Comparison of ENCODE assay signal across 24 mouse cellular contexts in genomic region chr14:121177907-121178306, GRCm38 (mm10).
DNase-seq lines count a peak whose midpoint lies in the region; ATAC-seq and TF ChIP-seq lines count a peak whose summit lies in the region.
"Had no signal": no experiment of that assay in that cellular context is flagged by ENCODE, and none has a peak within 500 bp of the region (broad histone marks: within the 10 kb centered on the region; RNA-seq: fewer than 3 reads in every experiment).

No protein-coding gene starts in this region.

- no peak overlapping the region for H3K4me2 ChIP-seq in hindbrain, embryonic 14.5 days (replicated peaks)
- no peak overlapping the region for H3K4me2 ChIP-seq in hindbrain, embryonic 13.5 days
- no peak overlapping the region for H3K4me2 ChIP-seq in limb, embryonic 11.5 days (ENCODE audit: low read depth, severe bottlenecking)
- H3K4me2 ChIP-seq: heart, embryonic 12.5 days; hindbrain, embryonic 15.5 days; limb, embryonic 13.5 days; liver, embryonic 12.5 days; lung, embryonic 14.5 days; midbrain, embryonic 12.5 days had no signal

- no peak overlapping the region for H3K9ac ChIP-seq in hindbrain, embryonic 14.5 days
- H3K9ac ChIP-seq in hindbrain, embryonic 13.5 days = no peak overlapping the region
- no peak overlapping the region for H3K9ac ChIP-seq in limb, embryonic 11.5 days (ENCODE audit: low read length)
- H3K9ac ChIP-seq: forebrain, postnatal 0 days; heart, embryonic 12.5 days; hindbrain, embryonic 15.5 days; limb, embryonic 13.5 days; liver, embryonic 12.5 days; lung, embryonic 14.5 days; midbrain, embryonic 12.5 days had no signal

- ATAC-seq in hindbrain, embryonic 14.5 days (ENCODE audit: low FRiP score) = peak; percentile 22; the same call in 1 of the 2 replicates
- ATAC-seq in hindbrain, embryonic 13.5 days (ENCODE audit: low FRiP score) = no peak
- peak; percentile 51; the same call in 1 of the 2 replicates for ATAC-seq in limb, embryonic 11.5 days (ENCODE audit: insufficient number of reproducible peaks, low FRiP score, low TSS enrichment, low read depth)
- ATAC-seq: forebrain, postnatal 0 days; liver, embryonic 12.5 days had no signal

- no peak for TF ChIP-seq CTCF in layer of hippocampus, adult 2 months (conservative IDR thresholded peaks at IDR 0.05)

- H3K36me3 ChIP-seq in hindbrain, embryonic 14.5 days (replicated peaks; ENCODE audit: control insufficient read depth, insufficient read depth) = no peaks in the 10 kb centered on the region
- peaks cover 5% of the 10 kb centered on the region; the same call in 1 of the 2 replicates for H3K36me3 ChIP-seq in hindbrain, embryonic 13.5 days
- H3K36me3 ChIP-seq in limb, embryonic 11.5 days (ENCODE audit: control insufficient read depth, insufficient read depth, low read length) = no peaks in the 10 kb centered on the region
- H3K36me3 ChIP-seq: hindbrain, embryonic 15.5 days; liver, embryonic 12.5 days; midbrain, embryonic 12.5 days had no signal

- H3K4me1 ChIP-seq in hindbrain, embryonic 14.5 days (replicated peaks; ENCODE audit: control insufficient read depth, insufficient read depth, low read length) = peaks cover 6% of the 10 kb centered on the region
- H3K4me1 ChIP-seq in hindbrain, embryonic 13.5 days (replicated peaks) = peaks cover 30% of the 10 kb centered on the region
- peaks cover 22% of the 10 kb centered on the region for H3K4me1 ChIP-seq in limb, embryonic 11.5 days (ENCODE audit: control insufficient read depth, insufficient read depth, low read length)

- WGBS in hindbrain, embryonic 14.5 days = 70% methylated on average over 6 of the region's 6 CpGs
- WGBS in hindbrain, embryonic 13.5 days = 65% methylated on average over 6 of the region's 6 CpGs
- 39% methylated on average over 6 of the region's 6 CpGs for WGBS in limb, embryonic 11.5 days

- H3K9me3 ChIP-seq in hindbrain, embryonic 14.5 days (ENCODE audit: control insufficient read depth, low read length) = no peaks in the 10 kb centered on the region
- no peaks in the 10 kb centered on the region for H3K9me3 ChIP-seq in hindbrain, embryonic 13.5 days
- no peaks in the 10 kb centered on the region for H3K9me3 ChIP-seq in limb, embryonic 11.5 days (ENCODE audit: control insufficient read depth, low read length)
- H3K9me3 ChIP-seq: embryonic facial prominence, embryonic 10.5 days; heart, embryonic 12.5 days; hindbrain, embryonic 15.5 days; limb, embryonic 13.5 days; liver, embryonic 12.5 days; midbrain, embryonic 12.5 days had no signal

- DNase-seq in hindbrain, embryonic 14.5 days (ENCODE audit: low spot score) = no peak
- no peak for DNase-seq in layer of hippocampus, adult 2 months (ENCODE audit: low spot score in 2 of 2)
- DNase-seq in layer of hippocampus, adult 11-12 months (ENCODE audit: low spot score) = no peak
- peak; percentile 40 for DNase-seq in retina, postnatal 1 day
- no peak for DNase-seq in retina, embryonic 14.5 days (ENCODE audit: low spot score)
- peak; percentile 53 for DNase-seq in limb, embryonic 11.5 days (ENCODE audit: low spot score)
- DNase-seq in right cerebral cortex, postnatal 25 days = no peak
- DNase-seq: adrenal gland, adult 2 months; cerebellum, adult 11-12 months; cerebellum, postnatal 10 days; forebrain, postnatal 0 days; gastrocnemius, postnatal 25 days; heart, adult 18-20 months; heart, postnatal 10 days; kidney, adult 18-20 months; lung, embryonic 14.5 days had no signal

- no peaks in the 10 kb centered on the region for H3K27me3 ChIP-seq in hindbrain, embryonic 14.5 days (ENCODE audit: control insufficient read depth, insufficient read depth, low read length)
- H3K27me3 ChIP-seq in hindbrain, embryonic 13.5 days = no peaks in the 10 kb centered on the region
- no peaks in the 10 kb centered on the region for H3K27me3 ChIP-seq in limb, embryonic 11.5 days (ENCODE audit: control insufficient read depth, insufficient read depth, low read length)
- H3K27me3 ChIP-seq: heart, embryonic 12.5 days; hindbrain, embryonic 15.5 days; limb, embryonic 13.5 days; liver, embryonic 12.5 days; midbrain, embryonic 12.5 days had no signal

- no peak overlapping the region for H3K4me3 ChIP-seq in hindbrain, embryonic 14.5 days (replicated peaks; ENCODE audit: low read length)
- no peak overlapping the region for H3K4me3 ChIP-seq in hindbrain, embryonic 13.5 days
- H3K4me3 ChIP-seq in layer of hippocampus, adult 2 months = no peak overlapping the region
- no peak overlapping the region for H3K4me3 ChIP-seq in limb, embryonic 11.5 days (ENCODE audit: low read depth, low read length)
- H3K4me3 ChIP-seq: embryonic facial prominence, embryonic 10.5 days; heart, embryonic 12.5 days; hindbrain, embryonic 15.5 days; limb, embryonic 13.5 days; liver, embryonic 12.5 days; midbrain, embryonic 12.5 days; myocyte had no signal

- H3K27ac ChIP-seq in hindbrain, embryonic 14.5 days = no peak overlapping the region
- no peak overlapping the region for H3K27ac ChIP-seq in hindbrain, embryonic 13.5 days
- peak overlapping the region; percentile 72 for H3K27ac ChIP-seq in layer of hippocampus, adult 2 months
- 0 out of 2 replicates have a peak overlapping the region, but pooled peaks have one; percentile 23 for H3K27ac ChIP-seq in limb, embryonic 11.5 days (replicated peaks; ENCODE audit: low read depth, low read length)
- H3K27ac ChIP-seq: embryonic facial prominence, embryonic 10.5 days; hindbrain, embryonic 15.5 days; limb, embryonic 13.5 days; liver, embryonic 12.5 days; midbrain, embryonic 12.5 days had no signal

Comparison
In these comparisons a context has a peak if more than half of its experiments do, and no peak if none do; other contexts are left out.
1. DNase-seq: peak in retina, postnatal 1 day (single experiment) and limb, embryonic 11.5 days (single experiment); none in hindbrain, embryonic 14.5 days (single experiment), layer of hippocampus, adult 2 months (0 of 2), layer of hippocampus, adult 11-12 months (single experiment), retina, embryonic 14.5 days (single experiment) and right cerebral cortex, postnatal 25 days (single experiment).
2. H3K27ac ChIP-seq: peak in layer of hippocampus, adult 2 months (single experiment) and limb, embryonic 11.5 days (single experiment); none in hindbrain, embryonic 14.5 days (single experiment) and hindbrain, embryonic 13.5 days (single experiment).